Mouse (Mus musculus): Measurements from ENCODE around the gene Cybc1.
A peak's percentile ranks its signal among the peaks of the same experiment; 100 is the strongest.

Cybc1 gene

GRCm38 (mm10) chr11:121229018-121229439, at the start of gene Cybc1:
Gene Cybc1, minus strand, starts transcription at chr11:121229322.
- no peaks in the 10 kb centered on the region for H3K9me3 ChIP-seq (ENCODE audit: low read length)
- H3K36me3 ChIP-seq (ENCODE audit: insufficient read depth, low read length), result peaks cover 39% of the 10 kb centered on the region
- peak within 1 kb of the TSS; percentile 88 for H3K4me3 ChIP-seq (replicated peaks; ENCODE audit: low read length)
- TF ChIP-seq POU5F1 (IDR thresholded peaks at IDR 0.05; ENCODE audit: borderline replicate concordance, low read length), result no peak
- no peak for TF ChIP-seq NANOG (IDR thresholded peaks at IDR 0.05; ENCODE audit: borderline replicate concordance, low read length)
- no peak for TF ChIP-seq CTCF (conservative IDR thresholded peaks at IDR 0.05; ENCODE audit: low read length)
- peaks cover 21% of the 10 kb centered on the region for H3K4me1 ChIP-seq (replicated peaks; ENCODE audit: low read depth, low read length)
- H3K27me3 ChIP-seq (ENCODE audit: insufficient read depth, low read length), result 0 out of 2 replicates have a peak, but pooled peaks cover 2% of the 10 kb centered on the region

GRCm38 (mm10) chr11:121278011-121278410, 48.9 kb upstream of the Cybc1 start:
- Histone ChIP-seq H3K36me3 (ENCODE audit: insufficient read depth, low read length) (peaks cover 47% of the 10 kb centered on the region), H3K9me3 (ENCODE audit: low read length) (no peaks in the 10 kb centered on the region), H3K27me3 (ENCODE audit: insufficient read depth, low read length) (no peaks in the 10 kb centered on the region), H3K4me1 (replicated peaks; ENCODE audit: low read depth, low read length) (peaks cover 14% of the 10 kb centered on the region), H3K4me3 (replicated peaks; ENCODE audit: low read length) (no peak overlapping the region)
- TF ChIP-seq NANOG (IDR thresholded peaks at IDR 0.05; ENCODE audit: borderline replicate concordance, low read length) (no peak), POU5F1 (IDR thresholded peaks at IDR 0.05; ENCODE audit: borderline replicate concordance, low read length) (no peak), CTCF (conservative IDR thresholded peaks at IDR 0.05; ENCODE audit: low read length) (no peak)

GRCm38 (mm10) chr11:121277516-121277915, 48.4 kb upstream of the Cybc1 start:
- Histone ChIP-seq H3K27me3 (ENCODE audit: insufficient read depth, low read length) (no peaks in the 10 kb centered on the region), H3K36me3 (ENCODE audit: insufficient read depth, low read length) (peaks cover 49% of the 10 kb centered on the region), H3K9me3 (ENCODE audit: low read length) (no peaks in the 10 kb centered on the region), H3K4me1 (replicated peaks; ENCODE audit: low read depth, low read length) (peaks cover 14% of the 10 kb centered on the region), H3K4me3 (replicated peaks; ENCODE audit: low read length) (no peak overlapping the region)
- TF ChIP-seq CTCF (conservative IDR thresholded peaks at IDR 0.05; ENCODE audit: low read length) (no peak), POU5F1 (IDR thresholded peaks at IDR 0.05; ENCODE audit: borderline replicate concordance, low read length) (no peak), NANOG (IDR thresholded peaks at IDR 0.05; ENCODE audit: borderline replicate concordance, low read length) (no peak)

GRCm38 (mm10) chr11:121261074-121261473, 32.0 kb upstream of the Cybc1 start:
- Histone ChIP-seq H3K4me3 (replicated peaks; ENCODE audit: low read length) (peak overlapping the region; percentile 99), H3K27me3 (ENCODE audit: insufficient read depth, low read length) (no peaks in the 10 kb centered on the region), H3K9me3 (ENCODE audit: low read length) (peaks cover 3% of the 10 kb centered on the region), H3K4me1 (replicated peaks; ENCODE audit: low read depth, low read length) (peaks cover 44% of the 10 kb centered on the region), H3K36me3 (ENCODE audit: insufficient read depth, low read length) (peaks cover 49% of the 10 kb centered on the region)
- TF ChIP-seq POU5F1 (IDR thresholded peaks at IDR 0.05; ENCODE audit: borderline replicate concordance, low read length) (no peak), NANOG (IDR thresholded peaks at IDR 0.05; ENCODE audit: borderline replicate concordance, low read length) (no peak), CTCF (conservative IDR thresholded peaks at IDR 0.05; ENCODE audit: low read length) (no peak)

GRCm38 (mm10) chr11:121260211-121260906, 31.2 kb upstream of the Cybc1 start:
- TF ChIP-seq CTCF (conservative IDR thresholded peaks at IDR 0.05; ENCODE audit: low read length) (no peak), POU5F1 (IDR thresholded peaks at IDR 0.05; ENCODE audit: borderline replicate concordance, low read length) (no peak), NANOG (IDR thresholded peaks at IDR 0.05; ENCODE audit: borderline replicate concordance, low read length) (no peak)
- Histone ChIP-seq H3K4me3 (replicated peaks; ENCODE audit: low read length) (peak overlapping the region; percentile 99), H3K9me3 (ENCODE audit: low read length) (peaks cover 3% of the 10 kb centered on the region), H3K4me1 (replicated peaks; ENCODE audit: low read depth, low read length) (peaks cover 42% of the 10 kb centered on the region), H3K36me3 (ENCODE audit: insufficient read depth, low read length) (peaks cover 45% of the 10 kb centered on the region), H3K27me3 (ENCODE audit: insufficient read depth, low read length) (no peaks in the 10 kb centered on the region)

GRCm38 (mm10) chr11:121259160-121260100, 30.3 kb upstream of the Cybc1 start, which contains the start of gene Foxk2:
Gene Foxk2, plus strand, starts transcription at chr11:121259990.
- Histone ChIP-seq H3K4me1 (replicated peaks; ENCODE audit: low read depth, low read length) (peaks cover 42% of the 10 kb centered on the region), H3K36me3 (ENCODE audit: insufficient read depth, low read length) (peaks cover 45% of the 10 kb centered on the region), H3K27me3 (ENCODE audit: insufficient read depth, low read length) (no peaks in the 10 kb centered on the region), H3K9me3 (ENCODE audit: low read length) (no peaks in the 10 kb centered on the region), H3K4me3 (replicated peaks; ENCODE audit: low read length) (peak within 1 kb of the TSS; percentile 99)
- TF ChIP-seq POU5F1 (IDR thresholded peaks at IDR 0.05; ENCODE audit: borderline replicate concordance, low read length), result no peak
- TF ChIP-seq CTCF (conservative IDR thresholded peaks at IDR 0.05; ENCODE audit: low read length), result no peak
- TF ChIP-seq NANOG (IDR thresholded peaks at IDR 0.05; ENCODE audit: borderline replicate concordance, low read length), result no peak

GRCm38 (mm10) chr11:121250196-121250595, 21.1 kb upstream of the Cybc1 start:
- Histone ChIP-seq H3K4me3 (replicated peaks; ENCODE audit: low read length) (no peak overlapping the region), H3K9me3 (ENCODE audit: low read length) (no peaks in the 10 kb centered on the region), H3K27me3 (ENCODE audit: insufficient read depth, low read length) (no peaks in the 10 kb centered on the region), H3K36me3 (ENCODE audit: insufficient read depth, low read length) (peaks cover 87% of the 10 kb centered on the region), H3K4me1 (replicated peaks; ENCODE audit: low read depth, low read length) (peaks cover 28% of the 10 kb centered on the region)
- TF ChIP-seq NANOG (IDR thresholded peaks at IDR 0.05; ENCODE audit: borderline replicate concordance, low read length), result no peak

GRCm38 (mm10) chr11:121239669-121240068, 10.5 kb upstream of the Cybc1 start:
- Histone ChIP-seq H3K4me3 (replicated peaks; ENCODE audit: low read length) (no peak overlapping the region), H3K27me3 (ENCODE audit: insufficient read depth, low read length) (no peaks in the 10 kb centered on the region), H3K36me3 (ENCODE audit: insufficient read depth, low read length) (peaks cover 46% of the 10 kb centered on the region), H3K9me3 (ENCODE audit: low read length) (no peaks in the 10 kb centered on the region), H3K4me1 (replicated peaks; ENCODE audit: low read depth, low read length) (peaks cover 16% of the 10 kb centered on the region)
- TF ChIP-seq POU5F1 (IDR thresholded peaks at IDR 0.05; ENCODE audit: borderline replicate concordance, low read length), result no peak
- no peak for TF ChIP-seq NANOG (IDR thresholded peaks at IDR 0.05; ENCODE audit: borderline replicate concordance, low read length)
- TF ChIP-seq CTCF (conservative IDR thresholded peaks at IDR 0.05; ENCODE audit: low read length), result no peak
